Mouse (Mus musculus): Measurements from ENCODE around the gene Copz1. TPM values are rescaled to one million over a fixed set of nuclear protein-coding genes. Genes with fewer than 3 reads are reported as not detected.

Gene Copz1
- total and polyA plus RNA-seq, 3 experiments = 80.0 to 271 (median 148) TPM

GRCm38 (mm10) chr15:103340786-103341185, 68.3 kb downstream of the Copz1 start:
- H3K9ac ChIP-seq (ENCODE audit: insufficient read depth, low read depth) = no peak overlapping the region
- dilution Hi-C loops (cut with MboI; ENCODE audit: extremely low pct_ligation_motif_present, extremely low pct_unique_long_range_greater_than_20kb, low sequenced_read_pairs) (no loop called here), in situ Hi-C loops (cut with MboI; ENCODE audit: low pct_ligation_motif_present, low pct_unique_long_range_greater_than_20kb, low sequenced_read_pairs) (no loop called here)
- H3K4me3 ChIP-seq (replicated peaks in 1 of 3; ENCODE audit: low read depth in 2 of 3, low read length in 2 of 3, poor library complexity in 1 of 3) = no peak overlapping the region
- no peaks in the 10 kb centered on the region for H3K79me2 ChIP-seq (replicated peaks; ENCODE audit: control insufficient read depth, extremely low read depth, insufficient read depth, poor library complexity, severe bottlenecking)
- H3K36me3 ChIP-seq (replicated peaks in 1 of 2; ENCODE audit: control insufficient read depth in 1 of 2, insufficient read depth in 1 of 2, low read length in 1 of 2) = peaks cover 0 to 3% of the 10 kb centered on the region in 2 experiments
- no peak for TF ChIP-seq USF2 (conservative IDR thresholded peaks at IDR 0.05; ENCODE audit: low read depth, low read length)
- TF ChIP-seq JUN (IDR thresholded peaks at IDR 0.05; ENCODE audit: insufficient read depth, low read depth, low read length) = no peak
- TF ChIP-seq TCF12 (IDR thresholded peaks at IDR 0.05; ENCODE audit: low read depth, low read length) = no peak
- peak in 1 of 2 experiments; percentile 40; a peak in 2 of 4 replicates for TF ChIP-seq CTCF (conservative IDR thresholded peaks at IDR 0.05 in 1 of 2, IDR thresholded peaks at IDR 0.05 in 1 of 2; ENCODE audit: low read depth in 2 of 2, low read length in 2 of 2)
- TF ChIP-seq RAD21 (IDR thresholded peaks at IDR 0.05; ENCODE audit: low read depth, low read length) = no peak
- TF ChIP-seq MAFK (IDR thresholded peaks at IDR 0.05; ENCODE audit: insufficient replicate concordance, low read length) = no peak
- H3K27ac ChIP-seq (ENCODE audit: insufficient read depth, low read depth) = no peak overlapping the region
- 0 out of 2 replicates have a peak overlapping the region, but pooled peaks have one; percentile 84 for H3K4me2 ChIP-seq (ENCODE audit: insufficient read depth, low read depth, poor library complexity, severe bottlenecking)
- DNase-seq (ENCODE audit: extremely low read depth) = no peak
- no peaks in the 10 kb centered on the region for H3K9me3 ChIP-seq (replicated peaks; ENCODE audit: low read length)
- H3K27me3 ChIP-seq (replicated peaks) = peaks cover 8% of the 10 kb centered on the region
- peaks cover 11 to 47% of the 10 kb centered on the region in 2 experiments; a peak in 3 of 4 replicates for H3K4me1 ChIP-seq (ENCODE audit: control insufficient read depth in 1 of 2, insufficient read depth in 2 of 2)

GRCm38 (mm10) chr15:103341547-103341946, 69.0 kb downstream of the Copz1 start:
- Histone ChIP-seq H3K4me1 (ENCODE audit: control insufficient read depth in 1 of 2, insufficient read depth in 2 of 2) (peaks cover 11 to 41% of the 10 kb centered on the region in 2 experiments; a peak in 3 of 4 replicates), H3K36me3 (replicated peaks in 1 of 2; ENCODE audit: control insufficient read depth in 1 of 2, insufficient read depth in 1 of 2, low read length in 1 of 2) (peaks cover 0 to 5% of the 10 kb centered on the region in 2 experiments), H3K27ac (ENCODE audit: insufficient read depth, low read depth) (no peak overlapping the region), H3K9me3 (replicated peaks; ENCODE audit: low read length) (no peaks in the 10 kb centered on the region), H3K79me2 (replicated peaks; ENCODE audit: control insufficient read depth, extremely low read depth, insufficient read depth, poor library complexity, severe bottlenecking) (no peaks in the 10 kb centered on the region), H3K27me3 (replicated peaks) (peaks cover 8% of the 10 kb centered on the region), H3K4me2 (ENCODE audit: insufficient read depth, low read depth, poor library complexity, severe bottlenecking) (no peak overlapping the region), H3K4me3 (replicated peaks in 1 of 3; ENCODE audit: low read depth in 2 of 3, low read length in 2 of 3, poor library complexity in 1 of 3) (no peak overlapping the region), H3K9ac (ENCODE audit: insufficient read depth, low read depth) (no peak overlapping the region)
- no peak for TF ChIP-seq IRF4 (IDR thresholded peaks at IDR 0.05; ENCODE audit: low read depth, low read length)
- TF ChIP-seq CHD1 (IDR thresholded peaks at IDR 0.05; ENCODE audit: low read depth, low read length) = no peak
- TF ChIP-seq TCF12 (IDR thresholded peaks at IDR 0.05; ENCODE audit: low read depth, low read length) = no peak
- no peak for TF ChIP-seq SIN3A (IDR thresholded peaks at IDR 0.05; ENCODE audit: low read length)
- TF ChIP-seq NELFE (IDR thresholded peaks at IDR 0.05; ENCODE audit: low read depth, low read length) = no peak
- TF ChIP-seq RAD21 (IDR thresholded peaks at IDR 0.05; ENCODE audit: low read depth, low read length) = no peak
- no peak for TF ChIP-seq TBP (conservative IDR thresholded peaks at IDR 0.05; ENCODE audit: low read depth, low read length)
- no peak for TF ChIP-seq USF1 (IDR thresholded peaks at IDR 0.05; ENCODE audit: low read depth, low read length)
- no peak for TF ChIP-seq RCOR1 (conservative IDR thresholded peaks at IDR 0.05; ENCODE audit: low read depth, low read length)
- TF ChIP-seq USF2 (conservative IDR thresholded peaks at IDR 0.05; ENCODE audit: low read depth, low read length) = no peak
- no peak for TF ChIP-seq POLR2A (IDR thresholded peaks at IDR 0.05; ENCODE audit: low read depth, low read length)
- no peak for TF ChIP-seq BHLHE40 (IDR thresholded peaks at IDR 0.05; ENCODE audit: low read depth, low read length)
- TF ChIP-seq MAZ (IDR thresholded peaks at IDR 0.05; ENCODE audit: low read depth, low read length) = no peak
- in situ Hi-C loops (cut with MboI; ENCODE audit: low pct_ligation_motif_present, low pct_unique_long_range_greater_than_20kb, low sequenced_read_pairs) (no loop called here), dilution Hi-C loops (cut with MboI; ENCODE audit: extremely low pct_ligation_motif_present, extremely low pct_unique_long_range_greater_than_20kb, low sequenced_read_pairs) (no loop called here)
- DNase-seq (ENCODE audit: extremely low read depth) = no peak
